Mouse (Mus musculus) heart, postnatal 36 days (tissue): ENCODE data around the gene Olfr1457. TPM values are rescaled to one million over a fixed set of nuclear protein-coding genes. Genes with fewer than 3 reads are reported as not detected.

Source experiments
- DNase-seq, 2 experiments: peaks; one replicate each; pipeline ENCODE4 v3.0.0; 2021 to 2022
- intact Hi-C: fragments of 180-260 bp; cut with DNase I; formaldehyde crosslinking; loops from one replicate; pipeline ENCODE4 v1.15.1; 2025
- total RNA-seq, 2 experiments: library from RNA; stranded (reverse); gene quantifications; 2 replicates each; pipeline ENCODE4 v1.2.3; 2021

Olfr1457 gene
- total RNA-seq = not detected

- intact Hi-C loops = no loop called here
- DNase-seq = no peak
Observed at GRCm38 (mm10) chr19:13097791-13098190, at the start of gene Olfr1457. TSS of gene Olfr1457 (minus strand) at chr19:13097891.

DNA sequence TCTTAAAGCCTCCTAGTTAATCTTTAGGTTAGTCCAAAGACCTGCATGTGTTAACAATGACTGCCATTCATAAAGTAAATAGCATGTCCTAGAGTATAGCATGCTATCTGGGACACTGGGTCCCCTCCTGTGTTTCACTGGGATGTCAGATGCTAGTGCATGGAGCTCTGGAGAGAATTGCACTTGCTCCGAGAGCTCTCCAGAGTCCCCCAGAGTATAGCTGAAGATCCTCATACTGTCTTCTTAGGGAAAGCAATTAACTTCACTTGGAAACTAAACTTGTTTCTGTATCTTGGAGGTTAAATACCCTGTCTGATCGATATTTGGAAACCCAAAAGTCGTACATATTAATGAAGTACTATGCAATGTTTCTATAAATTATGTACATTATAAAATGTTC is 9.0 kb upstream of the Olfr1457 start, which contains the start of gene Olfr1458:
Gene Olfr1458, minus strand, starts transcription at position 101 of the 400 bp plus-strand sequence.
- DNase-seq = no peak
- intact Hi-C loops = no loop called here

DNA sequence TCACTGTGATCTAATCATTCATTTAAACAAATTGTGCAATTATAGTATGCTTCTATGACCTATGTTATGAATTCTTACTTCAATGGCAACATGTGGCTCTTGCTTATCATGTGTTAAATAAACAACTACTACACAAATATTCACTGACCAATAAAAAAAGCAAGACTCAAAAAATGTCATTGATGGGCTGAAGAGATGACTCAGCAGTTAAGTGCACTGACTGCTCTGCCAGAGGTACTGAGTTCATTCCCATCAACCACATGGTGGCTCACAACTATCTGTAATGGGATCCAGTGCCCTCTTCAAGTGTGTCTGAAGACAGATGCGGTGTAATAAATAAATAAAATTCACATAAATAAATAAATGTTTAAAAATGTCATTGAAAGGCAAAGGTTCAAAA is 3.8 kb downstream of the Olfr1457 start:
- intact Hi-C loops = no loop called here
- no peak for DNase-seq

DNA sequence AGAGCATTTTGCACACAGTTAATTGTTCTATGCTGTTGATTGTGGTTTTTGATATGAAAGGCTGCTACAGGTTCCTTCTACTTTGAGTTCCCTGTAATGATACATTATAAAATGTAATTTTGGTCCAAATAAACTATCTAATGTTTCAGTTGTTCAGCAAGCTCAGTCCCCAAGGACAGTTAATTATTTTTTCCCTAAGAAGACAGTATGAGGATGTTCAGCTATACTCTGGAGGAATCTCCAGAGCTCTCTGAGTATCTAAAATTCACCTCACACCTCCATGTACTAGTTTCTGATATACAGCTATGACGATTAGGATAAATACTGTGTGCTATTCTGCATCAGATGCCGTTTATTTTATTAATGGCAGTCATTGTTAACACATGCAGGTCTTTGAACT is 37.4 kb downstream of the Olfr1457 start, which contains the start of gene Olfr1454:
Gene Olfr1454, plus strand, starts transcription at position 301 of the 400 bp plus-strand sequence.
- no peak for DNase-seq
- intact Hi-C loops = no loop called here

Other genes with a start within 250 kb of the Olfr1457 start
- gene Olfr1444, start 240.6 kb downstream of the Olfr1457 start, total RNA-seq = not detected
- gene Olfr1445, start 214.0 kb downstream of the Olfr1457 start, total RNA-seq = not detected
- gene Olfr1446, start 204.4 kb downstream of the Olfr1457 start, total RNA-seq = not detected
- gene Olfr1447, start 194.1 kb downstream of the Olfr1457 start, total RNA-seq = not detected
- not detected for gene Olfr1448, start 173.5 kb downstream of the Olfr1457 start, total RNA-seq
- not detected for gene Olfr1449, start 167.1 kb downstream of the Olfr1457 start, total RNA-seq
- not detected for gene Olfr1450, start 147.6 kb downstream of the Olfr1457 start, total RNA-seq
- gene Olfr1451, start 102.9 kb downstream of the Olfr1457 start, total RNA-seq = not detected
- gene Olfr1453, start 69.6 kb downstream of the Olfr1457 start, total RNA-seq = not detected
- not detected for gene Olfr1454, start 37.3 kb downstream of the Olfr1457 start, total RNA-seq
- gene Olfr1458, start 8.9 kb upstream of the Olfr1457 start, total RNA-seq = not detected
- under 1 TPM; 0.03 TPM for gene Olfr1459, start 51.7 kb upstream of the Olfr1457 start, total RNA-seq
- gene Olfr1461, start 65.1 kb upstream of the Olfr1457 start, total RNA-seq = not detected
- gene Olfr1462, start 87.8 kb upstream of the Olfr1457 start, total RNA-seq = not detected
- not detected for gene Olfr1463, start 133.4 kb upstream of the Olfr1457 start, total RNA-seq
- not detected for gene Olfr1465, start 217.7 kb upstream of the Olfr1457 start, total RNA-seq
- not detected for gene Olfr1466, start 241.0 kb upstream of the Olfr1457 start, total RNA-seq